Mouse (Mus musculus) brain, embryonic 14.5 days (tissue): ENCODE data around the gene Agrp.

Source experiments
- CTCF ChIP-seq: fragments of 200-500 bp; IDR thresholded peaks from 2 replicates; pipeline ENCODE4 v1.5.1; 2012; ENCODE audit warnings: inconsistent platforms, mild to moderate bottlenecking, moderate library complexity, borderline replicate concordance; ENCODE audit not compliant: insufficient read depth, insufficient read length; ENCODE audit errors: extremely low read depth
- POLR2A ChIP-seq: fragments of 200-500 bp; IDR thresholded peaks from 2 replicates; pipeline ENCODE4 v1.6.1; 2012; ENCODE audit warnings: mild to moderate bottlenecking, inconsistent platforms, borderline replicate concordance; ENCODE audit not compliant: poor library complexity, insufficient read depth, insufficient read length, severe bottlenecking; ENCODE audit errors: extremely low read depth

DNA sequence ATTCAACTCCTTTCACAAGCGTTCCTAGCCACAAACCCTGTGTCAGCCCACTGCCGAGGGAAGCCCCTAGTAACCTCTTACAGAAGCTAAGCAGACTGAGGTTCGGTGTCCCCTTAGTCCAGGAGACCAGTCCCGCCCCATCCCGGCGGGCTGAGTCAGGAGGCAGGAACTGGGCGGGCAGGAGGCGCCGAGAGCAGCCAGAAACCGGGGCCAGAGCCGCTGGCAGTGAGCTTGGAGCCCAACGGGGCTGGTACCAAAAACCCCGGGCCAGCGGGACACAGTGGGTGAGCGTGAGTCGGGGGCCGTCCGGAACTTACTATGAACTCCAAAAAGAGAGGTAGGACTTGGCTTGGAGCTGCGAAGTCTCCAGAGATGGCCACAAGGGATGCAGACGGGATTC, 24.2 kb downstream of the Agrp start:
- TF ChIP-seq CTCF (no peak), POLR2A (no peak)
